Mouse (Mus musculus) left cerebral cortex, adult 2 months (tissue): Measurements from ENCODE around the gene Lyve1. TPM values are rescaled to one million over a fixed set of nuclear protein-coding genes. Genes with fewer than 3 reads are reported as not detected.

Experiments
- DNase-seq, 2 experiments: peaks; one replicate each; pipeline ENCODE4 v3.0.0; 2021 to 2022; ENCODE audit warnings: low spot score in 2 of 2, mixed read lengths in 1 of 2; ENCODE audit errors: extremely low spot score in 1 of 2
- H3K27ac ChIP-seq: fragments of 200-600 bp; 2 replicates; pipeline ENCODE4 v1.8.1; 2022
- H3K4me3 ChIP-seq: fragments of 200-600 bp; 2 replicates; pipeline ENCODE4 v1.8.1; 2022
- CTCF ChIP-seq: fragments of 200-600 bp; IDR thresholded peaks from 2 replicates; pipeline ENCODE4 v1.8.1; 2022; ENCODE audit warnings: antibody characterized with exemption, mild to moderate bottlenecking, moderate library complexity
- intact Hi-C: fragments of 180-260 bp; cut with DNase I; formaldehyde crosslinking; loops from one replicate; pipeline ENCODE4 v1.15.1; 2025
- total RNA-seq, 2 experiments: library from RNA; stranded (reverse); gene quantifications; 2 replicates each; pipeline ENCODE4 v1.2.3; 2021

The Lyve1 gene
- total RNA-seq, 2 experiments from 2014 or later: 2.0 to 3.4 TPM

- Histone ChIP-seq H3K4me3 (no peak overlapping the region), H3K27ac (peak overlapping the region; percentile 73; the same call in 1 of the 2 replicates)
- no peak for DNase-seq
- TF ChIP-seq CTCF: peak; percentile 24
- intact Hi-C loops: no loop called here
These were observed 42.0 kb downstream of the Lyve1 start for GRCm38 (mm10) chr7:110821068-110821467.

GRCm38 (mm10) chr7:110818787-110819350, 44.2 kb downstream of the Lyve1 start:
- DNase-seq: no peak
- Histone ChIP-seq H3K27ac (no peak overlapping the region), H3K4me3 (no peak overlapping the region)
- TF ChIP-seq CTCF: no peak
- intact Hi-C loops: loop anchor here (5.0 kb wide), 1 partner anchor 128 kb away; no protein-coding TSS in a partner anchor

GRCm38 (mm10) chr7:110818206-110818605, 44.8 kb downstream of the Lyve1 start:
- intact Hi-C loops: loop anchor here (5.0 kb wide), 1 partner anchor 129 kb away; no protein-coding TSS in a partner anchor
- Histone ChIP-seq H3K27ac (no peak overlapping the region), H3K4me3 (no peak overlapping the region)
- no peak for TF ChIP-seq CTCF
- no peak for DNase-seq

GRCm38 (mm10) chr7:110816037-110816436, 47.0 kb downstream of the Lyve1 start:
- Histone ChIP-seq H3K4me3 (no peak overlapping the region), H3K27ac (no peak overlapping the region)
- intact Hi-C loops: loop anchor here (1.0 to 5.0 kb wide), 3 partner anchors 114 to 199 kb away; no protein-coding TSS in a partner anchor
- DNase-seq: no peak
- peak; percentile 85 for TF ChIP-seq CTCF

GRCm38 (mm10) chr7:110813983-110814382, 49.1 kb downstream of the Lyve1 start:
- TF ChIP-seq CTCF: no peak
- intact Hi-C loops: no loop called here
- no peak for DNase-seq
- H3K4me3 ChIP-seq: no peak overlapping the region
- no peak overlapping the region for H3K27ac ChIP-seq

- H3K4me3 ChIP-seq: no peak overlapping the region
- intact Hi-C loops: no loop called here
- no peak overlapping the region for H3K27ac ChIP-seq
- no peak for DNase-seq
- no peak for TF ChIP-seq CTCF
These were observed 51.5 kb downstream of the Lyve1 start for GRCm38 (mm10) chr7:110811529-110811928.

- no peak overlapping the region for H3K4me3 ChIP-seq
- no peak for DNase-seq
- no peak overlapping the region for H3K27ac ChIP-seq
- TF ChIP-seq CTCF: no peak
- intact Hi-C loops: no loop called here
These were observed 52.0 kb downstream of the Lyve1 start for GRCm38 (mm10) chr7:110810995-110811394.

GRCm38 (mm10) chr7:110809585-110810557, 53.2 kb downstream of the Lyve1 start:
- peak overlapping the region; percentile 45 for H3K27ac ChIP-seq
- intact Hi-C loops: no loop called here
- no peak for TF ChIP-seq CTCF
- no peak for DNase-seq
- H3K4me3 ChIP-seq: no peak overlapping the region

GRCm38 (mm10) chr7:110808962-110809361, 54.1 kb downstream of the Lyve1 start:
- Histone ChIP-seq H3K27ac (peak overlapping the region; percentile 45; the same call in 1 of the 2 replicates), H3K4me3 (no peak overlapping the region)
- intact Hi-C loops: no loop called here
- DNase-seq: no peak
- TF ChIP-seq CTCF: no peak

GRCm38 (mm10) chr7:110807460-110808030, 55.5 kb downstream of the Lyve1 start:
- no peak for DNase-seq
- Histone ChIP-seq H3K27ac (no peak overlapping the region), H3K4me3 (no peak overlapping the region)
- no peak for TF ChIP-seq CTCF
- intact Hi-C loops: no loop called here

GRCm38 (mm10) chr7:110804266-110804665, 58.8 kb downstream of the Lyve1 start:
- peak in 1 of 2 experiments; percentile 54 for DNase-seq
- no peak for TF ChIP-seq CTCF
- intact Hi-C loops: loop anchor here (5.0 kb wide), 1 partner anchor 517 kb away; no protein-coding TSS in a partner anchor

GRCm38 (mm10) chr7:110803131-110803530, 59.9 kb downstream of the Lyve1 start:
- Histone ChIP-seq H3K27ac (no peak overlapping the region), H3K4me3 (no peak overlapping the region)
- intact Hi-C loops: loop anchor here (5.0 kb wide), 1 partner anchor 516 kb away; no protein-coding TSS in a partner anchor
- no peak for TF ChIP-seq CTCF
- DNase-seq: no peak

More at GRCm38 (mm10) chr7:110804266-110804665, 58.8 kb downstream of the Lyve1 start:
- Histone ChIP-seq H3K27ac (no peak overlapping the region), H3K4me3 (no peak overlapping the region)
